Mouse (Mus musculus): ENCODE data around the gene Tbx2. TPM values are rescaled to one million over a fixed set of nuclear protein-coding genes. Genes with fewer than 3 reads are reported as not detected.

Gene Tbx2
- polyA plus RNA-seq, 1 experiment from 2014 or later, result 5.8 TPM

- Histone ChIP-seq H3K4me2 (replicated peaks; ENCODE audit: low read depth, low read length) (no peak overlapping the region), H3K9me3 (ENCODE audit: control insufficient read depth, low read depth, low read length) (no peaks in the 10 kb centered on the region), H3K27me3 (ENCODE audit: control insufficient read depth, insufficient read depth, low read length) (no peaks in the 10 kb centered on the region), H3K36me3 (ENCODE audit: control insufficient read depth, insufficient read depth, low read length) (no peaks in the 10 kb centered on the region), H3K9ac (replicated peaks; ENCODE audit: low read depth, low read length) (no peak overlapping the region), H3K27ac (ENCODE audit: low read length) (no peak overlapping the region), H3K4me3 (ENCODE audit: low read depth, low read length) (no peak overlapping the region), H3K4me1 (ENCODE audit: control insufficient read depth, insufficient read depth, low read length) (no peaks in the 10 kb centered on the region)
- ATAC-seq (ENCODE audit: insufficient number of reproducible peaks, insufficient read depth, low FRiP score, low read depth), result no peak
- 34% methylated on average over 7 of the region's 7 CpGs for WGBS
Observed at GRCm38 (mm10) chr11:85864363-85864762, 32.0 kb downstream of the Tbx2 start.

GRCm38 (mm10) chr11:85876059-85876788 is 43.9 kb downstream of the Tbx2 start:
- Histone ChIP-seq H3K27me3 (ENCODE audit: control insufficient read depth, insufficient read depth, low read length) (no peaks in the 10 kb centered on the region), H3K9ac (replicated peaks; ENCODE audit: low read depth, low read length) (no peak overlapping the region), H3K4me1 (ENCODE audit: control insufficient read depth, insufficient read depth, low read length) (no peaks in the 10 kb centered on the region), H3K9me3 (ENCODE audit: control insufficient read depth, low read depth, low read length) (no peaks in the 10 kb centered on the region), H3K36me3 (ENCODE audit: control insufficient read depth, insufficient read depth, low read length) (no peaks in the 10 kb centered on the region), H3K4me2 (replicated peaks; ENCODE audit: low read depth, low read length) (no peak overlapping the region), H3K4me3 (ENCODE audit: low read depth, low read length) (no peak overlapping the region), H3K27ac (ENCODE audit: low read length) (no peak overlapping the region)
- 64% methylated on average over 24 of the region's 24 CpGs for WGBS
- ATAC-seq (ENCODE audit: insufficient number of reproducible peaks, insufficient read depth, low FRiP score, low read depth), result no peak

- no peak overlapping the region for H3K9ac ChIP-seq (replicated peaks; ENCODE audit: low read depth, low read length)
- no peak overlapping the region for H3K27ac ChIP-seq (ENCODE audit: low read length)
- H3K9me3 ChIP-seq (ENCODE audit: control insufficient read depth, low read depth, low read length), result no peaks in the 10 kb centered on the region
- H3K4me2 ChIP-seq (replicated peaks; ENCODE audit: low read depth, low read length), result no peak overlapping the region
- peaks cover 8% of the 10 kb centered on the region; the same call in 1 of the 2 replicates for H3K4me1 ChIP-seq (ENCODE audit: control insufficient read depth, insufficient read depth, low read length)
- peaks cover 51% of the 10 kb centered on the region for H3K27me3 ChIP-seq (ENCODE audit: control insufficient read depth, insufficient read depth, low read length)
- WGBS, result 74% methylated on average over 4 of the region's 4 CpGs
- no peak for ATAC-seq (ENCODE audit: insufficient number of reproducible peaks, insufficient read depth, low FRiP score, low read depth)
- no peak overlapping the region for H3K4me3 ChIP-seq (ENCODE audit: low read depth, low read length)
- no peaks in the 10 kb centered on the region for H3K36me3 ChIP-seq (ENCODE audit: control insufficient read depth, insufficient read depth, low read length)
Observed at GRCm38 (mm10) chr11:85884498-85884897, 52.1 kb downstream of the Tbx2 start.

GRCm38 (mm10) chr11:85885665-85886428 is 53.5 kb downstream of the Tbx2 start, which contains the start of gene Tbx4:
Gene Tbx4, plus strand, starts transcription at chr11:85886422.
- Histone ChIP-seq H3K9ac (replicated peaks; ENCODE audit: low read depth, low read length) (no peak within 1 kb of the TSS), H3K27ac (ENCODE audit: low read length) (no peak within 1 kb of the TSS), H3K4me3 (ENCODE audit: low read depth, low read length) (no peak within 1 kb of the TSS), H3K9me3 (ENCODE audit: control insufficient read depth, low read depth, low read length) (no peaks in the 10 kb centered on the region), H3K36me3 (ENCODE audit: control insufficient read depth, insufficient read depth, low read length) (no peaks in the 10 kb centered on the region), H3K27me3 (ENCODE audit: control insufficient read depth, insufficient read depth, low read length) (peaks cover 58% of the 10 kb centered on the region), H3K4me2 (replicated peaks; ENCODE audit: low read depth, low read length) (no peak within 1 kb of the TSS), H3K4me1 (ENCODE audit: control insufficient read depth, insufficient read depth, low read length) (peaks cover 10% of the 10 kb centered on the region)
- ATAC-seq (ENCODE audit: insufficient number of reproducible peaks, insufficient read depth, low FRiP score, low read depth), result peak; percentile 12; the same call in 1 of the 2 replicates
- WGBS, result 29% methylated on average over 23 of the region's 28 CpGs

- H3K27me3 ChIP-seq (ENCODE audit: control insufficient read depth, insufficient read depth, low read length), result peaks cover 64% of the 10 kb centered on the region
- WGBS, result 7% methylated on average over 22 of the region's 22 CpGs
- no peak overlapping the region for H3K9ac ChIP-seq (replicated peaks; ENCODE audit: low read depth, low read length)
- no peak overlapping the region for H3K27ac ChIP-seq (ENCODE audit: low read length)
- H3K36me3 ChIP-seq (ENCODE audit: control insufficient read depth, insufficient read depth, low read length), result no peaks in the 10 kb centered on the region
- H3K4me2 ChIP-seq (replicated peaks; ENCODE audit: low read depth, low read length), result no peak overlapping the region
- H3K4me3 ChIP-seq (ENCODE audit: low read depth, low read length), result no peak overlapping the region
- H3K9me3 ChIP-seq (ENCODE audit: control insufficient read depth, low read depth, low read length), result no peaks in the 10 kb centered on the region
- ATAC-seq (ENCODE audit: insufficient number of reproducible peaks, insufficient read depth, low FRiP score, low read depth), result no peak
- H3K4me1 ChIP-seq (ENCODE audit: control insufficient read depth, insufficient read depth, low read length), result peaks cover 10% of the 10 kb centered on the region
Observed at GRCm38 (mm10) chr11:85886429-85886785, 54.1 kb downstream of the Tbx2 start.

- H3K9me3 ChIP-seq (ENCODE audit: control insufficient read depth, low read depth, low read length), result no peaks in the 10 kb centered on the region
- H3K36me3 ChIP-seq (ENCODE audit: control insufficient read depth, insufficient read depth, low read length), result no peaks in the 10 kb centered on the region
- no peak overlapping the region for H3K4me2 ChIP-seq (replicated peaks; ENCODE audit: low read depth, low read length)
- H3K27me3 ChIP-seq (ENCODE audit: control insufficient read depth, insufficient read depth, low read length), result peaks cover 62% of the 10 kb centered on the region
- no peak overlapping the region for H3K4me3 ChIP-seq (ENCODE audit: low read depth, low read length)
- no peak for ATAC-seq (ENCODE audit: insufficient number of reproducible peaks, insufficient read depth, low FRiP score, low read depth)
- H3K9ac ChIP-seq (replicated peaks; ENCODE audit: low read depth, low read length), result no peak overlapping the region
- peaks cover 10% of the 10 kb centered on the region for H3K4me1 ChIP-seq (ENCODE audit: control insufficient read depth, insufficient read depth, low read length)
- H3K27ac ChIP-seq (ENCODE audit: low read length), result no peak overlapping the region
- 26% methylated on average over 6 of the region's 6 CpGs for WGBS
Observed at GRCm38 (mm10) chr11:85887273-85887672, 54.9 kb downstream of the Tbx2 start.

- no peak for ATAC-seq (ENCODE audit: insufficient number of reproducible peaks, insufficient read depth, low FRiP score, low read depth)
- Histone ChIP-seq H3K9me3 (ENCODE audit: control insufficient read depth, low read depth, low read length) (no peaks in the 10 kb centered on the region), H3K27me3 (ENCODE audit: control insufficient read depth, insufficient read depth, low read length) (peaks cover 63% of the 10 kb centered on the region), H3K4me2 (replicated peaks; ENCODE audit: low read depth, low read length) (0 out of 2 replicates have a peak overlapping the region, but pooled peaks have one; percentile 4), H3K4me1 (ENCODE audit: control insufficient read depth, insufficient read depth, low read length) (peaks cover 10% of the 10 kb centered on the region), H3K4me3 (ENCODE audit: low read depth, low read length) (no peak overlapping the region), H3K27ac (ENCODE audit: low read length) (no peak overlapping the region), H3K36me3 (ENCODE audit: control insufficient read depth, insufficient read depth, low read length) (no peaks in the 10 kb centered on the region), H3K9ac (replicated peaks; ENCODE audit: low read depth, low read length) (no peak overlapping the region)
- 6% methylated on average over 17 of the region's 17 CpGs for WGBS
Observed at GRCm38 (mm10) chr11:85887801-85888450, 55.6 kb downstream of the Tbx2 start.

GRCm38 (mm10) chr11:85888451-85888961 is 56.2 kb downstream of the Tbx2 start:
- Histone ChIP-seq H3K36me3 (ENCODE audit: control insufficient read depth, insufficient read depth, low read length) (no peaks in the 10 kb centered on the region), H3K4me2 (replicated peaks; ENCODE audit: low read depth, low read length) (0 out of 2 replicates have a peak overlapping the region, but pooled peaks have one; percentile 4), H3K4me3 (ENCODE audit: low read depth, low read length) (no peak overlapping the region), H3K9me3 (ENCODE audit: control insufficient read depth, low read depth, low read length) (no peaks in the 10 kb centered on the region), H3K9ac (replicated peaks; ENCODE audit: low read depth, low read length) (no peak overlapping the region), H3K27me3 (ENCODE audit: control insufficient read depth, insufficient read depth, low read length) (peaks cover 66% of the 10 kb centered on the region), H3K27ac (ENCODE audit: low read length) (no peak overlapping the region), H3K4me1 (ENCODE audit: control insufficient read depth, insufficient read depth, low read length) (peaks cover 10% of the 10 kb centered on the region)
- 7% methylated on average over 26 of the region's 26 CpGs for WGBS
- ATAC-seq (ENCODE audit: insufficient number of reproducible peaks, insufficient read depth, low FRiP score, low read depth), result peak; percentile 60; the same call in 1 of the 2 replicates

Data from stomach, embryonic 14.5 days (tissue).